Mouse (Mus musculus) retina, adult 2 months (tissue): ENCODE results near the gene Klhl7.

Experiments
- DNase-seq: peaks from one replicate; pipeline ENCODE4 v3.0.0-alpha.2; 2012; ENCODE audit warnings: low read depth, low spot score

Gene Klhl7

DNA sequence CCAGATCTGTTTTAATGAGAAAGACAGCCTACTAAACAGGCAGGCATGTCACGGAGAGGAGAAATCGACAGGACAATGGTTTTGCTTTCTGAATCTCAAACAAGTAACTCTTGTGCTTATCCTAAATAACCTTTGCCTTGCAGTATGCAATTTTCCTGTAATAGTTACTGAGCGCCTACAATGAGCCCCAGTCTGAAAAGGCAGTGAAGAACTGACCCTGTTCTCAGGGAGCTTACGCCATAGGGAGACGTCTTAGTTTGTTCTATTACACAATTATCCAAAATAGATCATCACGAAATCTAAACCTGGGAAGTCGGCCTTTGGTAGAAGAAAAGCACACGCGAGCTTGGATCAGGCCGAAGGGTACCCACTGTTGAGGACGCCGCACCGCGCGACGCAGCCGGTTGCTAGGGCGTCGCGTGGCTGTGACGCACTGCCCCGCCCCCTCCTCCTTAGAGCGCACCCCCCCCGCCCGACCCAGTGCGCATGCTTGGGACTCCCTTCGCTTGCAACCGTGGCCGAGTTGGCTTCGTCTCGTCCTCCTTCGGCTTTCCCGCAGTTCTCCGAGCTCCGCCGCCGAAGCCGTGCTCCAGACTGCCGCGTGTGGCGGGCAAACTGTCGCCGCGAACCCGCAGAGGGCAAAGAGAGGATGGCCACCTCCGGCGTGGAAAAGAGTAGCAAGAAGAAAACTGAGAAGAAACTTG, at the start of gene Klhl7:
Gene Klhl7, plus strand, starts transcription at position 500 of the 704 bp plus-strand sequence.
- DNase-seq = peak; percentile 84

DNA sequence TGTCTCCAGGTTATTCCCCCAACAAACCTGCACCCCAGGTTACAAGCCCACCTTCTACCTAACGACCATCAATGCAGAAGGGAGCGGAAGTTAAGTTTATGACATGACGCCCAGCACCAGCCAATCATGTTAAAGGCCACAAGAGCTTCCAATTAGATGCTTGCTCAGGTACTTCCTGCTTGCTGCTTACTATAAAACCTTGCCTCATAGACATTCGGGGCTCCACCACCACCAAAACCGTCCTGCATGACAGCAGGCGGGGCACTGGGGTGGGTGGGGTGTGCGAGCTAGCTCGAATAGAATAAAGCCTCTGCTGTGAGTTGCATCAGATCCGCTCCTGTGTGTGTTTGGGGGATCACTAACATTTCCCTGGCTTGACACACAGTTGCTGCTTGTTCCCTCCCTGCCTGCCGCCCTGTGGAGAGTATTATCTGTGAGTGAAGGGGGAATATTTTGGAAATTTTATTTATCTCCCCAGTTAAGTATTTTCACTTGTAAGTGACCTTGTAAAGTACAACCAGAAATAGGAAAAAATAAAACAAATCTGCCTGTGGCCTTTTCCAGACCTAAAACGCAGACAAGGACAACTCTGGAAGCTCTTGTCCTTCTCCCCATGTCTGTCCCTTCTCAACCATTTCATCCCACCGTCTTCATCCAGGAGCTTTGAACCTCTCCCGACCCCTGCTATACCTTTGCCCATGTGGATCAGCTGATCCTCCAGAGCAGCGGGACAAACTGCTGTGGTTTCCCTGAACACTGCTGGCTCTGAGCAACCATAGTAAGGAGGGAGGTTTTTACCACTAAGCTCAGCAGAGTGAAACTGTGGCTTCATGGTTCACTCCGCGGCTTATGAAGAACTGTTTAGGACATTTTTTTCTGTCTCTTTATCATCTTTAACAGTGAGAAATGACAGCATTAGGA, 48.4 kb upstream of the Klhl7 start:
- no peak for DNase-seq

DNA sequence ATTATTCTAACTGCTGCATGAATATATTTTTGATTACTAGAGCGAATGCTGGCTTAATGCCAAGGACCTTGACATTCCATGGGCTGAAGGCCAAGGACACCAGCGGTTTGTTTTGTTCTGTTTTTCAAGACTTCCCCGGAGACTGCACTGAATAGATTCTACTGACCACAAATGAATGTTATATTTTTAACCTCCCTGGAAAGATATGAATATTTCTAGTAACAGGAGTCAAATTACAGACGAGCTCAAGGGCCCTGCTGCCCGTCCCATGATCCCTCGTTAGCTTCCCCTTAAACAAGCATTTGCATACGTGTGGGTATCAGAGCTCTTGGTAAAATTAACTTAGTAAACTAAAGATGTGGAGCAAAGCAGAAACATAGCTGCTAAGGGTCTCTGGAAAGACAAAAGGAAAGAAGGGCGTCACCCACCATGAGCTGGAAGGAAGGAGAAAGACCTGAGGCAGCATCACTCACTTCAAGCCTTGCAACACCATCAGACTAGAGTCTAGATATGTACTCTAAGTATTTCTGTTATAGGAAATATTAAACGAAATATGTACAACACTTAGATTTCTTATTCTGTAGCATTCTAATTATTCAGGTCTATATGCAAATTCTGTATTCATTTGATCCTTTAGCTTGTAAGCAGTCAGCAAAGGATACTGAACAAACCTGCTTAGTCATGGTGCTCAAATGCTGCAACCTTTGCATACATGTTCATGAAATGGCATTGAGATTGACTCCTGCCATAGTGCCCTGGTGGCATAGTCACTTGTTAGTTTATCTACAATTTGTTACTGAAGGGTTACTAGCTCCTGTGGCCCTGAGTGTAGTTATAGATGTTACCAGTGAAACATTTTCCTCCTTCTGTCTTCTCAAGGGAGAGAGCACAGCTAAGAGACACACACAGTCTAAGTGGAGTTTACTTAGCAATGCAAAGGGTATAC, 46.9 kb upstream of the Klhl7 start:
- DNase-seq = no peak

DNA sequence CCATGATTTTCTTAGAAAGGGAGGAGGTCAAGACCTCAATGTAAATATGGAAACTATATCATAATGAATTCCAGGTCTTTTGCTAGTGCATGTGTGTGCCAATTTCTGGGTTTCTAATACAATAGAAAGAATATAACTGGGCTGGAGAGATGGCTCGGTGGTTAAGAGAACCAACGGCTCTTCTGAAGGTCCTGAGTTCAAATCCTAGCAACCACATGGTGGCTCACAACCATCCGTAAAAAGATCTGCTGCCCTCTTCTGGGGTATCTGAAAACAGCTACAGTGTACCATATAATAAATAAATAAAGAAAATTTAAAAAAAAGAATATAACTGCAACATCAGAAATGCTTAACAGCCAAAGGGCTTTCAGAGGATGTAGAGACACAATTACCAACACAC, 46.0 kb upstream of the Klhl7 start:
- DNase-seq = no peak

- DNase-seq = no peak
These were observed 43.5 kb upstream of the Klhl7 start for GRCm38 (mm10) chr5:24056865-24057264.

- no peak for DNase-seq
These were observed 42.8 kb upstream of the Klhl7 start for GRCm38 (mm10) chr5:24057592-24057991.

DNA sequence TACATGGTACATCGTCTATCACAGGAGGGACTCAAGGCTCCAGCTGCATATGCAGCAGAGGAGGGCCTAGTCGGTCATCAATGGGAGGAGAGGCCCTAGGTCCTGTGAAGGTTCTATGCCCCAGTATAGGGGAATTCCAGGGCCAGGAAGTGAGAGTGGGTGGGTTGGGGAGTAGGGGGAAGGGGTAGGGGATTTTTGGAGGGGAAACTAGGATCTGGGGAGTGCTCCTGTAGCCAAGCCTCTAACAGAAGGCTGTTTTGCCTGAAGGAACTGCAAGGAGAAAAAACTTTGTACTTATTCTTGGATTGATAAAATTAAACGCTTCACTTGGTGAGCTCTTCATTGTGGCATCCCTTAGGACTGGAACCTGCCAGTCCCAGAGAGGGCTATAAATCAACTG, 39.5 kb upstream of the Klhl7 start:
- no peak for DNase-seq

GRCm38 (mm10) chr5:24063034-24063433, 37.4 kb upstream of the Klhl7 start:
- no peak for DNase-seq

GRCm38 (mm10) chr5:24063545-24063944, 36.9 kb upstream of the Klhl7 start:
- DNase-seq = no peak

- DNase-seq = no peak
These were observed 31.4 kb upstream of the Klhl7 start for GRCm38 (mm10) chr5:24068955-24069354.

- DNase-seq = no peak
These were observed 28.4 kb upstream of the Klhl7 start for GRCm38 (mm10) chr5:24072031-24072430.

DNA sequence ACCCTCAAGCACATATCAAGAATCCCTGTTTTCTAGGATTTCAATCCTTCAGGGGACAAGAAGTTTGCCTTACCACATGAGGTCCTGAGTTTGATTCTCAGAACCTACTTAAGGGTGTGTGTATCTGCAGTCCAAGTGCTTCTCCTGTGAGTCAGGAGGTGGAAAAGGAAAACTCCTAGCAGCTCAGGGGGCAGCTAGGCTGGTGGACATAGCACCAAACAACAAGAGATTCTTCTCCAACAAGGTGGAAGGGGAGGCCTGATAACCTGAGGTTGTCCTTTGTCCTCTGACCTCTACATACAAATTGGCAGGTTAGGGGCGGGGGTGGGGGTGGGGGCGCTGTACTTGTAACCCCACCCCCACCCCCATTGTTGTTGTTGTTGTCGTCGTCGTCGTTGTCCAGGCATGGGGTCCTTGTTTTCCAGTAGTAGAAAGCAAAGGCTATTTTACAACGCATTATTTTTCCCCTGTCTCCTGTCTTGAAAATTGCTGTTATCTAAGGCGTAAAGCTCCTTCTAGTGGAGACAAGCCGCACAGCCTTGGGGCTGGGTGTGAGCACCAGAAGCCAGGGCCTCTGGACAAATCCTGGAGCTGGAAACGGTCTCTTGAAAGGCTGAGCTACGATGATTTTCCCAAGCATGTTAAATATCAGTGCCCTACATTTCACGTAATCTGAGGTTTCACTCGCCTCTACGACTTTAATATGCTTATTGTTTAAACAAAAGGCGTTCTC, 23.3 kb upstream of the Klhl7 start:
- peak; percentile 33 for DNase-seq

DNA sequence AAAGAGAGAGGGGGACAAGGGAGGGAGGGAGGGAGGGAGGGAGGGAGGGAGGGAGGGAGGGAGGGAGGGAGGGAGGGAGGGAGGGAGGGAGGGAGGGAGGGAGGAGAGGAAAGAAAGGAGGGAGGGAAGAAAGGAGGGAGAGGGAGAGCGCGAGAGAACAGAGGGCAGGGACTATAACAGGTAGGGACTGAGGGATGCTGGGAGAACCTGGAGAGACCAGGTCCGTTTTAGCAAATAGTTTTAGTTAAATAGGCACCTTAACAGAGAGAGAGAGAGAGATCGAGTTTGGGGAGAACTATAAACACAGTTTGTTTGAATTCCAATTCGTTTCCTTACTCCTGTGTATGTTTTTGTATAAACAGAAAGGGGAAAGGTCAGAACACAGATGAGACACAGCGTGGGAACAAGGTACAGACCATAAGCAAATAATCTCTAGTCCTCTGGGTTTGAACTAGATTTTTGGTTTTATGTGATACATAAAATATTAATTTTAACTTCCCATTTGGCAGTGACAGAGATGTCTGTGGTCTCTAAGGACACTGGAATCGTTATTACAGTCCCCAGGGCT, 22.6 kb upstream of the Klhl7 start:
- DNase-seq = no peak

DNA sequence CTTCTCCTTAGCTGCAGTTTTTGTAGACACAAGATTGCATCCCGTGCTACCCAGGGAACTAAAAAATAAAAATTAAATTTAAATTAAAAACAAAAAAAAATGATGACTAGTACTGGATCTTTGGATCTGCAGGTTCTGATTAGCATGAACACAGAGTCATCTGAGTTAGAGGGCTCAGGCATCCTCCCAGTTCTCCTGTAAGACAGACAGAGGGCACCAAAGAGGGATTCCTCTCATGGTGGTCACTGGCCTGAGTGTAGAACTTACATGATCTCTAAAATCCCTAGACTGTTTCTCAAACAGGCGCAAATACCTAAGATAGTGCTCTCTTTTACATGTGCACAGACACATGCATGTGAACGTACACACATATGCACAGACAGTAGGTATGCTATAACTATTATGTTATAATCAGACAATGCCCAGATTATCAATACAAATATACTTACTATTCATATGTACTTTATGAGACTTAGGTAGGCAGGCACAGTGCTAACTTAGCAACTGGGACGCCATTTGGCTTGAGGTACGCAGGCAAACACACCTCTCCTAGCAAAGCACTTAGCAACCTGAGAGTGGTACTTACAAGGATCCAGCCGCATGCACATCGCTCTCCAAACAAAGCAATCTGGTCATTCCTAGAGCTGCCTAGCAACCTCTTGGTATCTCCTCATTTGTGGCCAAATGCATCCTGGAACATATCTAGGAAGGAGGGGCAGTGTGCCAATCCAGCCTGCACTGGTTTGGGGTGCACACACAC, 21.8 kb upstream of the Klhl7 start:
- no peak for DNase-seq

- DNase-seq = no peak
These were observed 19.6 kb upstream of the Klhl7 start for GRCm38 (mm10) chr5:24080826-24081225.

GRCm38 (mm10) chr5:24084835-24085234, 15.6 kb upstream of the Klhl7 start:
- no peak for DNase-seq

GRCm38 (mm10) chr5:24086241-24086640, 14.2 kb upstream of the Klhl7 start:
- DNase-seq = no peak

GRCm38 (mm10) chr5:24086865-24087264, 13.5 kb upstream of the Klhl7 start:
- DNase-seq = no peak

DNA sequence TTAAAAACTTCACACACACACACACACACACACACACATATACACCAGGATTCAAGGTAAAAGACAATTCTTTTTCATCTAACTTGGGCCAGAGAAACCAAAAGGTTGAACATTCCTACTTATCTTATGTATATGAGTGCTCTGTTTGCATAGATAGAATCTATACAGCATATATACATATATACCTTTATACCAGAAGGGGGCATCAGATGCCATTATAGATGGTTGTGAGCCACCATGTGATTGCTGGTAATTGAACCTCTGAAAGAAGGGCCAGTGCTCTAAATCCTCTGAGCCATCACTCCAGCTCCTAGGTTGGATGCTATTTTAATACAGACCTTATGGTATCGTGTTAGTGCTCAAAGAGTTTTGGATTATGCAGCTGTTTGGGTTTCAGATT, 12.0 kb upstream of the Klhl7 start:
- DNase-seq = no peak

- no peak for DNase-seq
These were observed 7.9 kb upstream of the Klhl7 start for GRCm38 (mm10) chr5:24092496-24092895.
